Mouse (Mus musculus): ENCODE results near the gene Pde6c. TPM values are rescaled to one million over a fixed set of nuclear protein-coding genes. Genes with fewer than 3 reads are reported as not detected.

The Pde6c gene
- under 1 TPM; 0.12 to 0.26 TPM for total RNA-seq (2021)
- long read RNA-seq, experiment 1, result 0 reads
- long read RNA-seq, experiment 2, result 0 reads

DNA sequence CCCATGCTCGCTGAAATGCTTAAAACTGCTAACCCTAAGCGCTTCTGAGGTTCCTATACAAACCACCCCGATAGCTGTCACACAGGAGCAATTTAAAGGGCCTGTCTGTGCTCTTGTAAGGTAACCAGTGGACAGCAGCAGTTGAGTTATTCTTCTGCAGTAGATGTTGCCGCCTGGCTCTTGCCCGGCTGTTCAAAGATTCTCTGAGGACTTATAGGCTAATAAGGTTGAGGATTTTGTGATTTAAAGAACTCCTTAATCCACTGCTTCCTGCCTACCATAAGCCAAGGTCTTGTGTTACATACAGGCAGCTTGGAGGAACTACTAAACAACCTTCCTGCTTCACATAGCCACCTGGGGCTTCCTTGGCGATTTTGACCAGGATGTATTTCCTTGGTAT lies at the start of gene Pde6c:
Gene Pde6c (plus strand): TSS at position 301 of the 400 bp plus-strand sequence.
- DNase-seq (ENCODE audit: low spot score in 2 of 2), result no peak

DNA sequence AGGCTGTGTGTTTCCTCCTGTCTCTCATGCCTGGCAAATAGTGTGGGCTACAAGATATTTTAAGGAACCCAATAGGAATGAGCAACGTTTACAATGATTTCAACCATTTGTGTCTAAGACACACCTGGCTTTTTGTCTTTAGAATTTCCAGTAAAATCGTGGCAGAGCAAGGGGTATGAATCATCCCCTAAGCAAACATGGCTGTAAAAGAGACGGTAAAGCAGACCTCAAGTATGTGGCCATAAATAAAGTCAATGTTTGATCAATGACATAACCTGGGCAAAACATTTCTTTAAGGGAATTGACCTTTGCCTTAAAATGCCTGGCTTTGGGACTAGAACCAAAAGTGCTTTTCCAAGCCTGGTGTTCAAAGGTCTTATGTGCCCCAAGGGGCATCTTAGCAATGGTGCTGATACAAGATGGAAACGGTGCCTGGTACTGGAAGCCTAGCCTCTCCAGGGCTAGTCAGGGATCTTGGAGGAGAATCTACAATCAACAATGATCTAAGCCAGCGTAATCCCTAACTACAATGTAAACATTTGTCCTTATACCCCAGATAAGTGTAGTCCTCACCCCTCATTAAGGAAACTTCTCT lies 49.6 kb upstream of the Pde6c start:
- DNase-seq (ENCODE audit: low spot score in 2 of 2), result no peak

DNA sequence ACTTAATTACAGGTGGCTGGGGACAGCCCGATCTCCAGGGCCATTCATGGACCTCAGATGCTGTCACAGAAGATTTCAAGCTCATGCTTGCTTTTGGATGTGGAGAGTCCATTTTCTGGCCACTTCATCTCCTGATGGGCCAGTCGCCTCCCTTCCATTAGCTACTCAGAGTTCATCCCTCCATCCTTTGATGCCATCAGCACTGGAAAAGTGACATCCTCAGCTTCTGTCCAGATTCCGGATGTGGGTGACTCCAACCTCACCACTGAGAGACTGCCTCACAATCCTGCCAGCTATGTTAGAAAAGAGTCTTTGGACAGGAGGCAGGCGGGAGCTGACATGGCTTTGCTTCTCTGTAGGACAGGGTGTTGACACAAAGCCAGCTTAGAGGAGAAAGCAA lies 46.7 kb upstream of the Pde6c start:
- no peak for DNase-seq (ENCODE audit: low spot score in 2 of 2)

DNA sequence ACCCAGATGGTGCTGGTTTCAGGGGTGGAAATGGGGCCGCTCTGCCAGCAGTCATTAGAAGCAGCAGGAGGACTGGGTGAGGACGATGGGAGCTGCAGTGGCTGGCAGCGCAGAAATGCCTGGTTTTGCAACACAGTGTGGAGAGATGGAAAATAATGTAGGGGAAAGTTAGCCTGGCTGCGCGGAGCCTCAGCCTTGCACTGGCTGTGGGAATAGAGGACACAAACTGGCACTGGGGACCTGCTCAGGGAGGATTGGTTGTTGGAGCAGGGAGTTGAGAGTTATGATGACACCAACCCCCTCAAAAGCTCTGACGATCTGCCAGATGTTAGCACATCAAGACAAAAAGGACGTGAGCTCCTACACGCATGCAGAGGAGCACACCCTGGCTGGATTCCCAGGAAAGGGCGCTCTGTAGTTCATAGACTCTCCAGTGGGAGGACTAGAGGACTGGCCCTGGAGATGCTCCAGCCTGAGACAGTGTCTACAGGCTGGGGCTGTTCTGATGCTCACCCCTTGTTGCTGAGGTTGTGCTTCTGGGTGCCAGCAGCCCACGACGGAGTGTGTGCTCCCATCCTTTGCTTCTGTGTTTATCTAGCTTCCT lies 45.5 kb upstream of the Pde6c start:
- peak in 1 of 2 experiments; percentile 11 for DNase-seq (ENCODE audit: low spot score in 2 of 2)

DNA sequence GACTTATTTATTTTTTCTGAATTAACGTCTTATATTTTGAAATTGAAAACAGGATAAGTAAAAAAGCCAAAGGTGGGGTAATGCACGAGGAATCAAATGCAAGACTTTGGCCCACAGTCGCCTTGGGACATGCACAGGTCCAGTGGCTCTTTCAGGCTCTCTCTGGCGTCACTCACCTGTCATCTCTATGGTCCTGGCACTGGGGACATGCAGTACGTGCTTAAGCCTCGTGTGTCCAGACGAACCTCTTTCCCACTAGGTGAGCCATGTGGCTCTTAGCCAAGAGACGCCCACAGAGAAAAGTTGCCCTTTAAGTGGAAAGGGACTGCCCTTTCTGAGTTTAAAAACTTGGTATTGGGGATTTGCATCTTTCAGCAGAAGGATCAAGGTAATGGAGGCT lies 43.2 kb upstream of the Pde6c start:
- no peak for DNase-seq (ENCODE audit: low spot score in 2 of 2)

DNA sequence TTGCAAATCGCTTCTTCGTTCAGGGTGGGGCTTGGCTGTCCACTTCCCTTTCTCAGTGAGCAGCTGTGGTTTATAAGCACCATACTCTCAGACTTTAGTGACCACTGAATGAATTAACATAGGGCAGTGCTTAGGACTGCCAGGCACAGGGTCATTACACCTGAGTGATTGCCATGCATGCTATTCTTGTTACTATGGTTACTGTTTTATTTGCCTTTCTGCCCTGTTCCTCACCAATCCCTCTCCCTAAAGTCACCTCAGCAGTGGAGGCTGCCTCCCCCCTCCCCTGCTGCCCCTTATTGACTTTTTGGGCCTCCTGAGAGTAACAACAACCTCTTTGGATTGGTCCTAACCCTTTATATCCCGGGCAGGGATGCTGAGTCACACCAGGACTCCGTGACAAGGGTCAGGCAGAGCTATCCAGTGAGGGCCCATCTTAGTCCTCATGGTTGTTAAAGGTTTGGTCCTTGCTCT lies 41.0 kb upstream of the Pde6c start:
- DNase-seq (ENCODE audit: low spot score in 2 of 2), result no peak

DNA sequence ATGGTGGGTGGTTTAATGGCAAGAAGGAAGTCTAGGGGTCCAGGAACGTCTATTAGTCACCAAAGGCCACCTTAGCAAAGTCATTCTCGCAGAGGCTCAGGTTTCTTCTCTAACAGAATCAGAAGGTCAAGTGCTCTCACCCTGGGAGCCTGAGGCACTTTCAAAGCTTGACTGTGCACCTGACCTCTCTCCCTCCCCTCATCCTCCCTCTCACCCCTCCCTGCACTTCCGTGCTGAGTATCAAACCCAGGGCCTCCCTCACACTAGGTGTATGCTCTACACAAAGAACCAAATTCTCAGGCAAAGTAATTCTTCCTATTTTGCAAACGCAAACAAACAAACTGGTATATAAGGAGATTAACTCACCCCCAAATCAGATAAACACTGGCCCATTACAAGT lies 36.4 kb upstream of the Pde6c start:
- DNase-seq (ENCODE audit: low spot score in 2 of 2), result no peak

DNA sequence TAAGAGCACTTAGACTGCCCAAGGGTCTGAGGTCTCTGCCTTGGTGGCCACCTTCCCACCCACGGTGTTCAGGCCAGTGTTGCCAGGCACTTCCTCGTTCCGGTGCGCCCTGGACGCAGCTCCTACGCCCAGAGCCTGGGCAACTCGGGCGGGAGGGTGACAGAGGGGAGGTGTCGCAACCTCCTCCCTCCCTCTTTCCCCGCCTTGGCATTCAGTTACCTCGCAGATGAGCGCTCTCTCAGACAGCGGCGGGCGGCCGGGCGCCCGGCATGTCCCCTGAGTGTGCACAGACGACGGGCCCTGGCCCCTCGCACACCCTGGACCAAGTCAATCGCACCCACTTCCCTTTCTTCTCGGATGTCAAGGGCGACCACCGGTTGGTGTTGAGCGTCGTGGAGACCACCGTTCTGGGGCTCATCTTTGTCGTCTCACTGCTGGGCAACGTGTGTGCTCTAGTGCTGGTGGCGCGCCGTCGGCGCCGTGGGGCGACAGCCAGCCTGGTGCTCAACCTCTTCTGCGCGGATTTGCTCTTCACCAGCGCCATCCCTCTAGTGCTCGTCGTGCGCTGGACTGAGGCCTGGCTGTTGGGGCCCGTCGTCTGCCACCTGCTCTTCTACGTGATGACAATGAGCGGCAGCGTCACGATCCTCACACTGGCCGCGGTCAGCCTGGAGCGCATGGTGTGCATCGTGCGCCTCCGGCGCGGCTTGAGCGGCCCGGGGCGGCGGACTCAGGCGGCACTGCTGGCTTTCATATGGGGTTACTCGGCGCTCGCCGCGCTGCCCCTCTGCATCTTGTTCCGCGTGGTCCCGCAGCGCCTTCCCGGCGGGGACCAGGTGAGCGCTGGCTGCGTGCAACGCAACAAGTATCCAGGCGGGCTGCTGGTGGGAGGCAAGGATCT lies 35.5 kb upstream of the Pde6c start, which contains the start of gene Ffar4:
Gene Ffar4 (plus strand): TSS at position 214 of the 901 bp plus-strand sequence.
- no peak for DNase-seq (ENCODE audit: low spot score in 2 of 2)

DNA sequence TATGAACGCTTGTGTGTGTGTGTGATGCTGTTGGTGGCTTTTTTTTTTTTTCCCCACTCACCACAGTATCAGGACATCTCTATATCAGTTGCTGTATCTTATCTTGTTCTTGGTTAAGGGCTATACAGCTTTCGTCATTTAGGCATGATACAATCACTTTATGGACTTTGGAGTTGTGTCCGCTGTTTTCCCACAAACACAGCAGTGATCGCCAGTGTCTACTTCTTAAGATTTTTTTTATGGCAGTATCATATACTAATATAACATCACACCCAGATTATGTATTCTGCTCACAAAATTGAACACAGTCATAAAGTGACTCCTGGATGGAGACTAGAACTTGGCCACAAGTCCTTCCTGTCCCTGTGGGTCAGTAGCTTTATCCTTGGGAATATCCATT lies 24.7 kb upstream of the Pde6c start:
- no peak for DNase-seq (ENCODE audit: low spot score in 2 of 2)

DNA sequence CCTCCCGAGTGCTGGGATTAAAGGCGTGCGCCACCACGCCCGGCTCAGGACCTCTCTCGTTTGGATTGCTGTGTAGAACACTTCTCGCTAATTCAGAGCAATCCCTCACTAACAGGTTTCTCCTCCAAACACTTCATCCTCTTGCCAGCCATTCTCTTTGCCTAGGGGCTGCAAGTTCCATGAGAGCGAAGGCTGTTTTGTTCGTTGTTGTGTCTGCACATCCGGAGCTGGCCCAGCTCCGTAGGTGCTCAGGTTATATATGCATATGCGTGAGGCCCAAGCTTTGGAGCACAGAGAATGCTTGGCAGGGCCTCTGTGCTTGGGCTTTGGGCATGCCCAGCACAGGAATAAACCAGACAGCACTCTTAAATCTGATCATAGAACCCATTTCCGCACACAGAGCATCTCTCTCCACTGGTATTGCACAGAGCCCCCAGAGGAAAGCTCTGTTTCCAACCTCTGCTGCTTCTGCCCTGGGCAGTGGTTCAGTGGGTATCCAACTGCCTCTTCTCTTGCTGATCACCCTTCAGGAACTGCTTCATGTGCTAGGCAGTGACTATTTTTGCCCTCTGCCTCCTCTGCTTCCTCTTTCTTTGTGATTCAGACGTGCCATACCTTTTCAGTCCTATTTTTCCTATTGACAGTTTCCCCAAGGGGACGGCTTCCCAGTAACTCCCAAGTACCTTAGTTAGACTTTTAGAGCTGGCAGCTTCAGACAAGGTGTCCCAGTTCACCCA lies 22.9 kb upstream of the Pde6c start:
- no peak for DNase-seq (ENCODE audit: low spot score in 2 of 2)

DNA sequence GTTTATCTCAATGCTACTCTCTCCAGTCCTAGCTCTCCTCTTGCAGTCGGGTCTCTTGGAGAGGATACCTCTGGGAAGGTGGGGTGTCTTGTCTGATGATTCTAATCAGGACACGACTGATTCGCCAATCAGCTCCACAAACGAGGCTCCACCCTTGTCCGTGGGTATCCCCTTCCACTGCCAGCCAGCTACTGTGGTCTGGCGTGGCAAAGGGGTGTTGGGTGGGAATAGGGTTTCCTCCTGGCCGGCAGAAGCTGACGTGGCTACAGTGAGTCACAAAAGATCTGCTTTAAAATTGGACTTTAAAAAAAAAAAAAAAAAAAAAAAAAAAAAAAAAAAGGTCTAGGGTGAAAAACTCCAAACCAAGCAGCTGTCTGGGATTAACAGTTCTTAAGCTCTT lies 21.5 kb upstream of the Pde6c start:
- no peak for DNase-seq (ENCODE audit: low spot score in 2 of 2)

DNA sequence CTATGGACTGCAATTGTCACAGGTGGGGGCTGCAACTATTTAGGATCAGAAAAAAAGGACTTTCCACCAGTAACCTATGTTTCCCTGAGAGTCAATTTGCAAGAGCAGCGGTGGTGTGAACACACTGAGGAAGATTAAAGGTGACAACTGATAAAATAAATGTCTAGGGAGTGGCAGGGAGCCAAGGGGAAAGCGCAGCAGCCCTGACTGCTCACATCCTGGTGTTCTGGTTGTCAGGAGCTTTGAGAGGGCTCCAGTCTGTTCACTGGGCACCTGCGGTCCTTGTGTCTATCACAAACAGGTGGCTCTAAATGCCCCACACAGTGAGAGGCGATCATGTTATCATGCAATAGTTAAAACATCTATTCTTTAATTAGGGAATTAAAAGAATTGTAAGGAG lies 20.0 kb upstream of the Pde6c start:
- no peak for DNase-seq (ENCODE audit: low spot score in 2 of 2)

DNA sequence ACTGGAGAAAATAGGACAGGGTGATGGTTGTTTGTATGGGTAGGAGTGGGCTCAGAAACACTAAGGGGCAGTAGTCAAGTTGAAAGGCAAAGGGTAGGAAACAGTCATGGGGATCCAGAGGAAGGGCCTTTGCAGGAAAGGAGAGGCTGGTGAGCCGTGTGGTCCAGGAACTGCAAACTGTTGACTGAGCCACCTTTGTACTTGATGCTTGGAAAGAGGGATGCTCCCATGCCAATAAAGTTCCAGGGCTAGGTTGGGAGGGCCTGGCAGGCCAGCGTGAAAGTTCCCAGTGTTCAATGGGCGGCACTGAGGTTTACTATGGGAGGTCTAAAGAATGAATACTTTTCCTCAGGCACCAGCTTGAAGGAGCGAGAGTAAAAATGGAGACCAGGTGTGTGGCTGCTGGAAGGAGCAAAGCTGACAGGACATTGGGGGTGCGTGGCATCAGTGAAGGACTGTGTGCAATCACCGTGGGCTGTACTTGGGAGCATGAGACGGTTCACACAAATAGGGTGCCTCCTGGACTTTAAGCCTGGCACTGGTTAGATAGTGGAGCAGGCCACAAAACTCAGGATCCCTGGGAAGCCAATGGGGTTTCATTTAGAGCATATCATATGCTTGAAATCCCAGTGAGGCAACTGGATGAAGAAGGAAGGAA lies 17.6 kb upstream of the Pde6c start:
- no peak for DNase-seq (ENCODE audit: low spot score in 2 of 2)

DNA sequence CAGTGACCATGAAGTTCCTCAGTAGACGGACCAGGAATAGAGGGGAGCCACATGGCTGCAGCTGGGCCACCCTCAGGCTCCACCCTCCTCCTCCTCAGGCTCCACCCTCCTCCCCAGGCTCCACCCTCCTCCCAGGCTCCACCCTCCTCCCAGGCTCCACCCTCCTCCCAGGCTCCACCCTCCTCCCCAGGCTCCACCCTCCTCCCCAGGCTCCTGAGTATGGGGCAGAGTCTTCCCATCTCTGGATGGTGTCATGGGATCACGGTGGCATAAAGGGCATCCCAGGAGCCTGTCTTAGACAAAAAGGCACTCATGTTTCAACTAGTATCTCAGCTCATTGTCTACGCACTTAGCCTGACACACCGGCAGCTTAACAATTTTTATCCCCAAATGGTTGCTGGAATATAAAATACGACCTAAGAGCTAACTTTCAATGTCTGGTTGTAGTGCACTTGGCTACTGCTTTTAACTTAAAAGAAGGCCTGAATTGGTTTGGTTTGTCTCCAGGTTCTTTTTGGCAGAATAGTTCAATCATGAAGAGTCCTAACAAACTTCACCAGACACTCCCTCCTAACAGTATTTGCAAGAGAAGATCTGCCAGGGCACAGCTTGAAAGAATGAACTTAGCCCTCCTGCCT lies 12.3 kb upstream of the Pde6c start:
- no peak for DNase-seq (ENCODE audit: low spot score in 2 of 2)

DNA sequence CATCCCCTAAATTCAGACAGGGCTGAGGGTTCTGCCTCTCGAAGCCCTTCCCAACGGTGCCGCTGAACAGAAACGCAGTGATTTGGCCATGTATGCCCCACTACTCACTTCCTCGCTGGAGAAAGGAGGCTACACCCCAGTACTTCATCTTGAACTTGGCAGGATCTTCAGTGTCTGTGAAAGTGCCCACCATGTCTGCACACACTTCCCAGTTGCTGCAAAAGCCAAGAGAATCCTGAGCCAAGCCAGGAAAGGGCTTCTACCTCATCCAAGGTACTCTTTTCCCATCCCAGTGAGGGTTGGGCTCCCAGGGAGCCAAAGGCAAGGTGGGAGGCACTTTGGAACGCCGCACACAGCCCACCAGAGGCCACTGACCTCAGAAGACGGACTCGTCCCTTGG lies 8.7 kb upstream of the Pde6c start:
- DNase-seq (ENCODE audit: low spot score in 2 of 2), result no peak

DNA sequence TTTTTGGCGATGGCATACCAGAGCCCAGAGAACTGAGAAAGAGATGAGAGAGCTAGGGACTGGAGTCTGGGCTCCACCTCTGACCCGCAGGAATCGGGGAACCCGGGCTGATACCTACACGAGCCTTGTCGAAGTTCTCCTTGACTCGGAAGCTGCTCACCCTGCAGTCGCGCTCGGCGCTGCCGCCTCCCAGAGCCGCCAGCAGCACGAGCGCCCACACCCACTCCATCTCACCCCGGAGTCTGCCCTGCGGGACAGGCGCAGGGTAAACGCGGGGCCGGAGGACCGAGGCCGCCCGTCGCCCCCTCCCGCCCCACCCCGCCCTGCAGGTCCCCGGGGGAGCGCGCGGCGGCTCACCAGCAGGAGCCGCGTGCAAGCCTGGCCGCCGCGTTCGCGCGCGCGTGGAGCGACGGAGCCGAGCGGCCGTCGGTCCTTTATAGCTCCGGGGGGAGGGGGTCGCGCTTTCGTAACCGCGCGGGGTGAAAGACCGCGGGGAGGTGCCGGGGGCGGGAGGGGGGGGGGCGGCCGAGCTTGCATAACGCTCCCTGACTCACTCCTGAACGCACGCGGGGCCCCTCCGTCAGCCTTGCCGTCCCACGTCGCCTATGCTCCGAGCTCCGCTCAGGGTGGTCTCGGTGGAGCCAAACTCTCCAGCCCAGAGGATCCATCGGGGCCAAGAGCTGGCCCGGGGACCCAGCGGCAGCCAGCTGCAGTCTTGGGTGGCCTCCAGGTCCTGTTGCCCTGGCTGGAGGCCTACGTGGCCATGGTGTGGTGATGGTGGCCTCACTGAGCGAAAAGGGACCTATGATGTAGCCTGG lies 8.0 kb upstream of the Pde6c start:
- DNase-seq (ENCODE audit: low spot score in 2 of 2), result peak; percentile 10 to 23

DNA sequence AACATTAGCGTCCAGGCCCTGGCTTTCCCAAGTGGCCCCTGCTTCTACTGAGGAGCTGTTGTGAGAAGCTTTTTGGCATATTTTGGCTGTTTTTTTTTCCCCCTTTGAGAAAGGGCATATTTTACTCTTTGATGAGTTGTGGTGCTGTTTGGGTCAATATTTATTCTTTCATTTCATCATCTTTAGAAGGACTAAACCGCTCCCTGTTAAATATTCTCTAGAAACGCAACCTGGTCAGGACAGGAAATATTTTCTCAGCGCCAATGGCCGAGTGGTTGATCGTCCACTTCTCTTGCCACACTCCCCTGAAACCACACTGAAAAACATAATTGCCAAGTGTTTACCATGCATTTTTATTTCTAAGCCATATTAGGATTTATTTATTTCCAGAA lies 7.4 kb upstream of the Pde6c start, which contains the start of gene Rbp4:
Gene Rbp4 (minus strand): TSS at position 63 of the 392 bp plus-strand sequence.
- no peak for DNase-seq (ENCODE audit: low spot score in 2 of 2)

DNA sequence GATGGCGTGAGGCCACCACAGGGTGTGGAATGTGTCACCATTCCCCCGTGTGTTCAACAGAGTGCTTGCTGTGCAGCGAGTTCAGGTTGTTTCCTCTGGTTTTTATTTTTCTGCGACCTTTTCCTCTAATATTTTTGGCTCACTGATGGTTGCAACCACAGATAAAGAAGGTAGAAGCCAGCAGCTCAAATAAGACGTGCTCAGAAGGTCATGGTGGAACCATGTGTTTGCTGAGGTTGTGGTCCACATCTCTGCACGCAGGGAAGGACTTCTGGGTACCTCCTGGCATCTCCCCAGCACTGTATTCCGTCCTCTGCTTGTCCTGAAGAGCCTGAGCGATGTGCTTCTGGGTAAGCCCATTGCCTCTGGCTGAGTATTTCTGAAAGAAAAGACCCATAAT lies 5.9 kb upstream of the Pde6c start:
- DNase-seq (ENCODE audit: low spot score in 2 of 2), result no peak

DNA sequence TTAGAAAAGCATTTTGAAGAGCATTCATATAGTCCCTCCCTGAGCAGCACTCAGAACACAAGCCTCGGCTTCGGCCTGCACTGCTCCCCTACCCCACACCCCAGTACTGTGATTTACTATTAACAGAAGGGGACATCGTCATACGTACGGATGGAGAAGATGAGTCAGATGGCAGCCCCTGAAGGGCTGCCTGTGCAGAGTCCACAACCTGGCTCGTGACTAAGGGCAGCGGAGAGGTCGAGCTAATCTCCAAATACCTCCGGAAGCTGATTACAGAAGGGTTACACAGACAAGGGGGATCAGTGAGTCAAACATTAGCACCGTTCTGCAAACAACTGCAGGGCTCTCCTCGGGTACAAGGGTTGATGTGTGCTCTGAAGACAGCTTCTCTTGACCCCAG lies 1.4 kb downstream of the Pde6c start:
- DNase-seq (ENCODE audit: low spot score in 2 of 2), result no peak

Measured in left cerebral cortex, adult 18-20 months (tissue).